Mouse (Mus musculus) small intestine, adult 2 months (tissue): ENCODE results near the gene Fkbp14.

ENCODE experiments used
- CTCF ChIP-seq: fragments of 200-500 bp; IDR thresholded peaks from 2 replicates; pipeline ENCODE4 v1.5.1; 2012; ENCODE audit warnings: low read depth, mild to moderate bottlenecking, control low read depth, inconsistent platforms, low read length, moderate library complexity, mixed read lengths; ENCODE audit not compliant: insufficient replicate concordance, insufficient read length; ENCODE audit errors: extremely low read depth
- POLR2A ChIP-seq: fragments of 200-500 bp; IDR thresholded peaks from 2 replicates; pipeline ENCODE4 v1.6.1; 2012; ENCODE audit warnings: low read depth, mild to moderate bottlenecking, control low read depth, inconsistent platforms, low read length, moderate library complexity

- TF ChIP-seq CTCF = no peak
- TF ChIP-seq POLR2A = no peak
These were observed 42.6 kb downstream of the Fkbp14 start for GRCm38 (mm10) chr6:54554341-54555110.
